Mouse (Mus musculus) ES-E14 (cell line): ENCODE measurements around the gene Dlgap1. TPM values are rescaled to one million over a fixed set of nuclear protein-coding genes. Genes with fewer than 3 reads are reported as not detected.

Experiments
- DNase-seq: peaks from one replicate; pipeline ENCODE4 v3.0.0-alpha.2; 2013; ENCODE audit warnings: low read depth, low spot score
- H3K27ac ChIP-seq: 2 replicates; pipeline ENCODE4 v1.5.1; 2012; ENCODE audit warnings: low read depth, mild to moderate bottlenecking, low read length, moderate library complexity, mixed read lengths; ENCODE audit not compliant: poor library complexity, insufficient read depth, severe bottlenecking
- H3K36me3 ChIP-seq: 2 replicates; pipeline ENCODE4 v1.6.1; 2012; ENCODE audit warnings: mild to moderate bottlenecking, low read length, moderate library complexity, mixed read lengths; ENCODE audit not compliant: control insufficient read depth, poor library complexity, insufficient read depth, severe bottlenecking
- H3K4me1 ChIP-seq, 2 experiments: fragments of 150-350 bp in 1 of 2; sonication (generic) in 1 of 2; 2 replicates each; pipeline ENCODE4 v1.6.1; 2012; ENCODE audit warnings: low read length in 2 of 2, mild to moderate bottlenecking in 1 of 2, mixed read lengths in 1 of 2; ENCODE audit not compliant: control insufficient read depth in 2 of 2, insufficient read depth in 2 of 2, poor library complexity in 1 of 2
- H3K4me3 ChIP-seq, 2 experiments: fragments of 150-350 bp in 1 of 2; sonication (generic) in 1 of 2; 2 replicates each; pipeline ENCODE4 v1.5.1; 2012; ENCODE audit warnings: low read length in 2 of 2, low read depth in 1 of 2, mild to moderate bottlenecking in 1 of 2, mixed read lengths in 1 of 2; ENCODE audit not compliant: insufficient read depth in 1 of 2, poor library complexity in 1 of 2, severe bottlenecking in 1 of 2
- H3K9ac ChIP-seq: 2 replicates; pipeline ENCODE4 v1.6.1; 2012; ENCODE audit warnings: low read depth, mild to moderate bottlenecking, low read length, mixed read lengths; ENCODE audit not compliant: poor library complexity, insufficient read depth, severe bottlenecking
- H3K9me3 ChIP-seq: fragments of 150-350 bp; sonication (generic); 2 replicates; pipeline ENCODE4 v1.6.1; 2012; ENCODE audit warnings: low read depth, mild to moderate bottlenecking, low read length; ENCODE audit not compliant: control insufficient read depth, insufficient read depth
- CHD2 ChIP-seq: IDR thresholded peaks from 2 replicates; pipeline ENCODE4 v1.6.1; 2014; ENCODE audit warnings: mild to moderate bottlenecking, low read depth, low read length, inconsistent platforms
- HCFC1 ChIP-seq: IDR thresholded peaks from 2 replicates; pipeline ENCODE4 v1.6.1; 2012; ENCODE audit warnings: low read length, inconsistent platforms, borderline replicate concordance; ENCODE audit not compliant: insufficient read depth
- MAFK ChIP-seq: IDR thresholded peaks from 2 replicates; pipeline ENCODE4 v1.6.1; 2014; ENCODE audit warnings: mild to moderate bottlenecking, low read depth, low read length, inconsistent platforms; ENCODE audit not compliant: insufficient read depth
- ZC3H11A ChIP-seq: IDR thresholded peaks from 2 replicates; pipeline ENCODE4 v1.6.1; 2012; ENCODE audit warnings: low read depth, mild to moderate bottlenecking, inconsistent platforms, low read length, borderline replicate concordance
- ZNF384 ChIP-seq: IDR thresholded peaks from 2 replicates; pipeline ENCODE4 v1.6.1; 2012; ENCODE audit warnings: low read depth, low read length, inconsistent platforms
- in situ Hi-C, 2 experiments: fragments of 600-800 bp; cut with MboI; formaldehyde crosslinking; loops; one replicate each; pipeline ENCODE4 v1.15.1; 2025; ENCODE audit warnings: low sequenced_read_pairs in 2 of 2, inconsistent platforms in 1 of 2; ENCODE audit not compliant: unreplicated experiment in 2 of 2
- total RNA-seq: library from RNA; depleted of rRNA; stranded (reverse); fragments of 300-350 nt; gene quantifications from 2 replicates; pipeline ENCODE4 v1.2.3, GENCODE M21; 2012

Gene Dlgap1
- total RNA-seq, 1 experiment: 0.94 TPM

DNA sequence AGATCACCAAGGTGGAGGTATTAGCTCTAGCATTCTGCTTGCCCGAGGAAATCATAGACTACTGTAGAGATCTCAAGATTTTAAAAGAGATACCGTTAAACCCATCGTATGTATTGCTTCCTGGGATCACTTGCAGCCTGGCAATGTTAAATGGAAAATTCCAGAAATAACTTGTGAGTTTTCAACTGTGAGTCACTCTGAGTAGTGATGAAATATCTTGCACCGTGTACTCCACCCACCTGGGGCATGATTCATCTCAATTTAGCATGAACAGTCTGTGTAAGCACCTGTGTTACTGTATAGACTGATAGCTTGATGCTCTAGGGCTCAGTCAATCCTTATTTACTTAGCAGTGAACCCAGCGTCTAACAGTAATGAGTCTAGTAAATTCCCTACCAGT, 38.7 kb downstream of the Dlgap1 start:
- in situ Hi-C loops: no loop called here
- DNase-seq: no peak
- no peaks in the 10 kb centered on the region for H3K4me1 ChIP-seq

GRCm38 (mm10) chr17:70016511-70016910, 47.6 kb downstream of the Dlgap1 start:
- no peak for TF ChIP-seq MAFK
- TF ChIP-seq ZC3H11A: no peak
- no peak for TF ChIP-seq CHD2
- TF ChIP-seq ZNF384: no peak
- no peak for TF ChIP-seq HCFC1
- Histone ChIP-seq H3K36me3 (no peaks in the 10 kb centered on the region), H3K4me3 (no peak overlapping the region), H3K27ac (no peak overlapping the region), H3K4me1 (no peaks in the 10 kb centered on the region), H3K9ac (no peak overlapping the region), H3K9me3 (no peaks in the 10 kb centered on the region)
- DNase-seq: no peak
- in situ Hi-C loops: no loop called here

More for the DNA sequence above, 38.7 kb downstream of the Dlgap1 start:
- Histone ChIP-seq H3K4me3 (no peak overlapping the region), H3K27ac (no peak overlapping the region), H3K9me3 (no peaks in the 10 kb centered on the region), H3K36me3 (no peaks in the 10 kb centered on the region), H3K9ac (no peak overlapping the region)
- TF ChIP-seq HCFC1 (no peak), ZNF384 (no peak), ZC3H11A (no peak), MAFK (no peak), CHD2 (no peak)

- Histone ChIP-seq H3K27ac (no peak overlapping the region), H3K4me1 (no peaks in the 10 kb centered on the region), H3K4me3 (no peak overlapping the region), H3K36me3 (no peaks in the 10 kb centered on the region), H3K9me3 (no peaks in the 10 kb centered on the region), H3K9ac (no peak overlapping the region)
- TF ChIP-seq ZC3H11A (no peak), CHD2 (no peak), HCFC1 (no peak), ZNF384 (no peak), MAFK (no peak)
- in situ Hi-C loops: no loop called here
- no peak for DNase-seq
Measured at GRCm38 (mm10) chr17:70020376-70020775, 51.5 kb downstream of the Dlgap1 start.

DNA sequence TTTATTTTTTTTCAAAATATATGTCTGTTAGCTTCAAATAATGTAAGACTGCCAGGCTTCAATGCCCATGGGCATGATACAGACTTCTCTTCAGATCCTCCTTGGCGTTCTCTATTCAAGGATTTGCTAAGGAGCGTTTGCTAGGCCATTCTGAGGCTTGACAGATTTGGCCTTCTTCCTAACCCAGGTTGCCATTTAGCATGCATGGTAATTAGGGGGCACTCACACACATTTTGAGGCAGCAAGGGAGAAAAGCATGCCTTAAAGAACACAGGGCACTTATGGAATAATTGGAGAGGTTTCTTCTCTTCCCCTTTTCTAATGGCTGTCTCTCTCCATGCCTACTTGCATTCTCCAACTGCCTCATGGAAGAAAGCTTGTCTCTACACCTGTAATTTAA, 53.7 kb downstream of the Dlgap1 start:
- Histone ChIP-seq H3K36me3 (no peaks in the 10 kb centered on the region), H3K4me3 (no peak overlapping the region), H3K27ac (no peak overlapping the region), H3K4me1 (no peaks in the 10 kb centered on the region), H3K9me3 (no peaks in the 10 kb centered on the region), H3K9ac (no peak overlapping the region)
- TF ChIP-seq ZC3H11A (no peak), HCFC1 (no peak), ZNF384 (no peak), MAFK (no peak), CHD2 (no peak)
- no peak for DNase-seq
- in situ Hi-C loops: no loop called here

GRCm38 (mm10) chr17:70034862-70035261, 66.0 kb downstream of the Dlgap1 start:
- no peak overlapping the region for H3K27ac ChIP-seq
- no peaks in the 10 kb centered on the region for H3K9me3 ChIP-seq
- TF ChIP-seq ZC3H11A (no peak), ZNF384 (no peak), HCFC1 (no peak)
- no peak overlapping the region for H3K4me3 ChIP-seq
- no peaks in the 10 kb centered on the region for H3K36me3 ChIP-seq
- no peak overlapping the region for H3K9ac ChIP-seq
- DNase-seq: no peak
- in situ Hi-C loops: no loop called here
- H3K4me1 ChIP-seq: no peaks in the 10 kb centered on the region
